Mouse (Mus musculus) midbrain, embryonic 11.5 days (tissue): ENCODE measurements around the gene Tmprss6. TPM values are rescaled to one million over a fixed set of nuclear protein-coding genes. Genes with fewer than 3 reads are reported as not detected.

Experiments
- ATAC-seq: fragments of 200-750 bp; cut with Nextera tagmentation; 2 replicates; pipeline ENCODE4 v1.8.0; 2017; ENCODE audit warnings: moderate TSS enrichment, moderate library complexity; ENCODE audit not compliant: low FRiP score
- DNase-seq: peaks from one replicate; pipeline ENCODE4 v3.0.0; 2015; ENCODE audit warnings: low spot score; ENCODE audit errors: missing footprints
- H3K27ac ChIP-seq: fragments of 300-500 bp; sonication (generic); 2 replicates; pipeline ENCODE4 v1.5.1; 2014; ENCODE audit warnings: low read depth, low read length
- H3K27me3 ChIP-seq: fragments of 300-500 bp; sonication (generic); 2 replicates; pipeline ENCODE4 v1.6.1; 2014; ENCODE audit warnings: mild to moderate bottlenecking, low read length, moderate library complexity, mixed read lengths; ENCODE audit not compliant: control insufficient read depth, insufficient read depth
- H3K36me3 ChIP-seq: fragments of 300-500 bp; sonication (generic); 2 replicates; pipeline ENCODE4 v1.6.1; 2014; ENCODE audit warnings: mild to moderate bottlenecking, low read length, moderate library complexity, mixed read lengths; ENCODE audit not compliant: control insufficient read depth, insufficient read depth
- H3K4me1 ChIP-seq: fragments of 300-500 bp; sonication (generic); 2 replicates; pipeline ENCODE4 v1.6.1; 2014; ENCODE audit warnings: low read length; ENCODE audit not compliant: control insufficient read depth, insufficient read depth
- H3K4me2 ChIP-seq: fragments of 300-500 bp; sonication (generic); 2 replicates; pipeline ENCODE4 v1.6.1; 2014; ENCODE audit warnings: mild to moderate bottlenecking, moderate library complexity
- H3K4me3 ChIP-seq: fragments of 300-500 bp; sonication (generic); 2 replicates; pipeline ENCODE4 v1.5.1; 2014; ENCODE audit warnings: low read depth, low read length
- H3K9ac ChIP-seq: fragments of 300-500 bp; sonication (generic); 2 replicates; pipeline ENCODE4 v1.6.1; 2014; ENCODE audit warnings: low read length
- H3K9me3 ChIP-seq: fragments of 300-500 bp; sonication (generic); 2 replicates; pipeline ENCODE4 v1.6.1; 2016; ENCODE audit warnings: low read length; ENCODE audit not compliant: control insufficient read depth
- WGBS: fragments of 180-500 bp; shearing (Covaris S2); extraction: QIAGEN DNeasy Blood & Tissue Kit; methylation state at CpG from one replicate; pipeline ENCODE4 v1.1.7; 2014; 5-methylcytosine and 5-hydroxymethylcytosine counted together
- polyA plus RNA-seq: library from polyadenylated mRNA; unstranded; fragments of >200 nt; fragmentation: Nextera tagmentation; extraction: Ambion mirVana; gene quantifications from 2 replicates; pipeline ENCODE4 v1.2.1, GENCODE M21; 2014

Gene Tmprss6
- polyA plus RNA-seq, 1 experiment from 2014 or later = 0.07 TPM

DNA sequence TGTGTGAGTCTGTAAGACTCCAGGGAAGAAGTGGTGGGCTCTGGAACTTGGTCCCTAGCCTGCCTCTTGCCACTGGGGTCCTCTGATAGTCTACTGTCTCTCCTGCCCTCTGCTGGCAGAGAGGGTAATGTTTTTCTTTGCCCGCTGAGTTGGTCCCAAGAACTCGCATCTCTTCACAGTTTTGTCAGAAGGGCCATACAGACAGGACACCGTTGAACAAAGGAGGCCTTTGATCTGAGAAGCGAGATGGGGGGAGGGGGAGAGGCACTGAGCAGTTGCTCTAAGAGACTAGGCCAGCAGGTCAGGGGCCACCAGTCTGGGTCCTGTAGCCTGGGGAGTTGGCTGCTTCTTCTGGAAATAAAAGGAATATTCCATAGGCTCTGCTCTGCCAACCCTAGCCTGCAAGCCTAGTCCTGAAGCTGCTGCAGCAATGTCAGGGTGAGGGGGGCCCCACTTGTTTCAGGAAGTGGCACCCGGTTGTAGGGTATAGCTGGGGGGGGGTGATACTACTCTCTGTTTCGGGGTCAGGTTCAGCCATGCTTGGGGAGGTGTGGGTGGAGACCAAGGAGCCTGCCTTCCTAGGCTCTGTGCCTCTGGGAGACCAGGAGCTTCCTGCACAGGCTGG is 33.4 kb downstream of the Tmprss6 start:
- WGBS = 30% methylated on average over 6 of the region's 6 CpGs
- Histone ChIP-seq H3K4me3 (no peak overlapping the region), H3K27ac (no peak overlapping the region; the same call in 1 of the 2 replicates), H3K36me3 (peaks cover 7% of the 10 kb centered on the region), H3K4me2 (no peak overlapping the region), H3K27me3 (no peaks in the 10 kb centered on the region), H3K4me1 (peaks cover 37% of the 10 kb centered on the region), H3K9ac (no peak overlapping the region), H3K9me3 (no peaks in the 10 kb centered on the region)
- ATAC-seq = no peak; the same call in 1 of the 2 replicates
- DNase-seq = peak; percentile 93

DNA sequence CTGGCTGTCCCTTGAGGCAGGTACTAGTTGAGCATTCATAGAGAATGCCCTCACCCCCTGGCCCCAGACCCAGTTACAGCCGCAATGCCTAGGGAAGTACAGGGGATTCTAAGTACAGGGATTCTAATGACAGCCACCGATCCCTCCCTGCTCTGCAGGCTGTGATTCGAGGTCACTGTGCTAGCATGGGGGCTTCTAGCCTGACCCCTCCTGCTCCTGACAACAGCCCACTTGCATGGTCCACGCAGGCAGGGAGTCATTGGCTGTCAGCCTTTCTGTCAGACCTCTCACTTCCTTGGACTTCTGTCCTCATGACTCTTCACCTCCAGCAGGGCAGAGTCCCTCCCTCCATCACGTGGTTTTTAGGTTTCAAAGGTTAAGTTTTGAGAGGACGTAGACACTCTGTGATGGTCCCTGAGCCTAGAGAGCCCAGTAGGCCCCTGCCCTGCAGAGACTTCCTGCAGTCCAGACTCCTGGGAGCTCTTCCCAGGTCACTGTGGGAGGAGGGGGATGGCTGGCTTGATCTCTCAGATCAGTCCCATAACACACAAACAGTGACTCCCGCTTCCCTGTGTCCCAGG is 36.8 kb downstream of the Tmprss6 start:
- H3K36me3 ChIP-seq = peaks cover 7% of the 10 kb centered on the region
- ATAC-seq (no peak), DNase-seq (no peak)
- H3K9ac ChIP-seq = no peak overlapping the region
- H3K4me1 ChIP-seq = peaks cover 31% of the 10 kb centered on the region
- H3K27me3 ChIP-seq = no peaks in the 10 kb centered on the region
- no peak overlapping the region for H3K27ac ChIP-seq
- H3K4me2 ChIP-seq = no peak overlapping the region
- no peak overlapping the region for H3K4me3 ChIP-seq
- no peaks in the 10 kb centered on the region for H3K9me3 ChIP-seq
- WGBS = 86% methylated on average over 7 of the region's 7 CpGs

DNA sequence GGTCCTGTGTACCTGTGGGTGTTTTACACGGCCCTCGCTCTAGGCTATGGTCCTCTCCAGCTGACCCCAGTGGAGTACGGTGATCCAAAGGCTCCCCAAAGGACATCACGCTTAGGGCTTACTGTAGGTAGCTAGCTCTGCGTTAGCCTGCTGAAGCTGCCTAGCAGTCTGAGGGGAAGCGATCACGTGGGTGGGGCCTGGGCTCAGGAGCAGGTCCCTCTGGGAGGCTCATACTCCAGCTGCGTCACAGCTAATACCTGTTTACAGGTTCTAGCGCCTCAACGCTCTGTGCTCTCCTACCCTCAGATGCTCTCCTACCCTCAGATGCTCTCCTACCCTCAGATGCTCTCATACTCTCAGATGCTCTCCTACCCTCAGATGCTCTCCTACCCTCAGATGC is 37.6 kb downstream of the Tmprss6 start:
- H3K9ac ChIP-seq = no peak overlapping the region
- H3K36me3 ChIP-seq = peaks cover 7% of the 10 kb centered on the region
- H3K4me1 ChIP-seq = peaks cover 23% of the 10 kb centered on the region
- H3K27me3 ChIP-seq = no peaks in the 10 kb centered on the region
- no peaks in the 10 kb centered on the region for H3K9me3 ChIP-seq
- 89% methylated on average over 10 of the region's 10 CpGs for WGBS
- H3K4me3 ChIP-seq = no peak overlapping the region
- ATAC-seq = no peak
- H3K4me2 ChIP-seq = no peak overlapping the region
- DNase-seq = no peak
- no peak overlapping the region for H3K27ac ChIP-seq

DNA sequence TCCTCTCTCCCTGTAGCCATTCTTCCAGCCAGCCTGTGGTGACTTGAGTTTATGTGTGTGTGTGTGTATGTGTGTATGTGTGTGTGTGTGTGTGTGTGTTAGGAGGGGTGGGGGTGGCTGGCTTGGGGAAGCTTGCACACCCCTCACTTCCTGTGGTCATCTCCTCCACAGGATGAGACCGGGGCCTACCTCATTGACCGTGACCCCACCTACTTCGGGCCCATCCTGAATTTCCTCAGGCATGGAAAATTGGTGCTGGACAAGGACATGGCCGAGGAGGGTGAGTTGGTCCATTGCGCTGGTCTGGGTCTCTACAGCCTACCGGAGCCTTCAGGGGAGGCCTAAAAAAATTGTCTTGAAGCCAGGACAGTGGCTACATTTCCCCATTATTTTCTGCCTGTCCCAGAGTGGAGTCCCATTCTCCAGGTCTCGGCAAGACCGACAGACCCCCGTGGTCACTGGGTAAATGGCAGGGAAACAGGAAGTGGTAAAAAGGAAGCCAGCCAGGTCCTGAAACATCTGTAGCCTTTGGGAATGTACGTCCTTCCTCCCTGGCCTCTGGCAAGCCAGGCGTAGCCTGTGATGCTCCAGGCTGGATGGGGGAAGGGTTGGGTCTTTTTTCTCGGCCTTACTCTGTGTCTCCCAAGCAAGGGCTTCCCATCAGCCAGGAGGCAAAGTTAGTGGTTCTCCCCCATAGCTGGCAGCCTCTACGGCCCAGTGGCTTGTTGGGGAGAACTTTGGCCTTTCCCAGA is 38.4 kb downstream of the Tmprss6 start:
- Histone ChIP-seq H3K27me3 (no peaks in the 10 kb centered on the region), H3K4me2 (peak overlapping the region; percentile 71), H3K4me1 (peaks cover 16% of the 10 kb centered on the region), H3K4me3 (no peak overlapping the region; the same call in 1 of the 2 replicates), H3K27ac (no peak overlapping the region), H3K9me3 (no peaks in the 10 kb centered on the region), H3K9ac (no peak overlapping the region), H3K36me3 (peaks cover 7% of the 10 kb centered on the region)
- ATAC-seq (no peak), DNase-seq (no peak)
- WGBS = 79% methylated on average over 13 of the region's 13 CpGs

DNA sequence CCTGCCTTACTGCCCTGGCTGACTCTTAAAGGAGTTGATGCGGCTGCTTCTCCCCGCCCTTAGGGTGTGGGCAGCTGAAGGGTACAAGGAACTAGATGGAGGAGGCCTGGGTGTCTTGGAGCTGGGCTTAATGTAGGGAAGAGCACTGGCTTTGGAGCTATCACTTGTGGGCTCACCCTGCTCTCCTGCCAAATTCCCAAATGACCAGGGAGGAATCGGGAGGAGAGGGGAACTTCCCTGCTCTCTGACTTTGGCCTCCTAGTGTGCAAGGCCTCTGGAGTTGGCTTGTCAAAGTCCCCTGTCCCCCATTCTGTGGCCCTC is 39.3 kb downstream of the Tmprss6 start:
- H3K9me3 ChIP-seq = no peaks in the 10 kb centered on the region
- H3K9ac ChIP-seq = peak overlapping the region; percentile 77
- ATAC-seq (no peak; the same call in 1 of the 2 replicates), DNase-seq (no peak)
- H3K4me2 ChIP-seq = peak overlapping the region; percentile 71
- WGBS = 3% methylated on average over 3 of the region's 3 CpGs
- peak overlapping the region; percentile 68 for H3K4me3 ChIP-seq
- peaks cover 5% of the 10 kb centered on the region for H3K36me3 ChIP-seq
- peaks cover 8% of the 10 kb centered on the region for H3K4me1 ChIP-seq
- H3K27ac ChIP-seq = peak overlapping the region; percentile 27
- H3K27me3 ChIP-seq = no peaks in the 10 kb centered on the region

DNA sequence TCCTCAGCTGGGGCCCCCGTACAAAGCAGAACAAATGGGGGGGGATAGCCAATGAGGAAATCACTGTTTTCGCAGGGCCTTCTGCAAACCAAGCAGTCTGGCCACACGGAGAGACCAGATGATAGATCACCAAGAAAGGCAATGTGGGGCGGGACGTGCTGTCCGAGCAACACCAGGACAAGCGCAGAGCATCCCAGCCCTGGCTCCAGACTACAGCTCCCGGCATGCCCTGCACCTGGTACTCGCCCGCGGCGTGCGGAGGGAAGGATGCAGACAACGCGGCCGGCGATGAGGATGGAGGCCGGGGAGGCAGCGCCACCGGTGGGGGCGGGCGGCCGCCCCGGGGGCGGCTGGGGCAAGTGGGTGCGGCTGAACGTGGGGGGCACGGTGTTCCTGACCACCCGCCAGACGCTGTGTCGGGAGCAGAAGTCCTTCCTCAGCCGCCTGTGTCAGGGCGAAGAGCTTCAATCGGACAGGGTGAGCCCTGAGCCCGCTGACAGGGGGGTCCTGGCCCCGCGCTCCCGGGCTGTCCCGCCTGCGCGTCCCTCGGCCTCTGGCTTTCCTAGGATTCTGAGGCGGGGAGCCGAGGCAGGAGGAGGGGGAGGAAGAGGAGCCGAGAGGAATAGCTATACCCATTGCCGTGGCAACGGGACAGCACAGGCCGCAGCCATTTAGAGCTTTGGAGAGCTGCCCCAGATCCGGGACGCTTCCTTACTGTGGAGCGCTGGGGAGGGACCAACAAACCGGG is 39.9 kb downstream of the Tmprss6 start, which contains the start of gene Kctd17:
Gene Kctd17 (plus strand): TSS at position 174 of the 748 bp plus-strand sequence.
- ATAC-seq = peak; percentile 92
- peaks cover 8% of the 10 kb centered on the region for H3K4me1 ChIP-seq
- H3K4me3 ChIP-seq = peak within 1 kb of the TSS; percentile 68

DNA sequence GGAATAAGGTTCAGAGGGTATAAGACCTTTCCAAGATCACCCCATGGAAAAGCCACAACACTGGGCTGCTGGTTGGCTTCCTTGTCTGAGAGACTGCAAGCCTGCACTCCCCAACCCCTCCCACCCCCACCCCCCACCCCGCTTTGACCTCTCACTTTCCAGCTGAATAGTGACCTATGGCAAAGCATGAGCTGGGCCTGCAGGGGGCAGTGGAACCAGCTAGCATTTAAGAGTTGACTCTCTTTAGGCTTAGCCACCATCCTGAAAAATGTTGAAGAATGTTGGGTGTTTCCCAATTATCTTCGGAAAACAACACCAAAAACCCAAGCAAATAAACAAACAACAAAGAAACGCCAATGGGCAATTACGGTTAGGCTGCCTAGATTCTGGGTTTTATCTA is 43.2 kb downstream of the Tmprss6 start:
- Histone ChIP-seq H3K27me3 (no peaks in the 10 kb centered on the region), H3K4me2 (no peak overlapping the region), H3K9ac (no peak overlapping the region), H3K4me3 (no peak overlapping the region), H3K9me3 (no peaks in the 10 kb centered on the region), H3K27ac (no peak overlapping the region), H3K4me1 (peaks cover 10% of the 10 kb centered on the region), H3K36me3 (no peaks in the 10 kb centered on the region)
- WGBS = 65% methylated on average over 4 of the region's 4 CpGs
- DNase-seq = no peak
- ATAC-seq = no peak

More for the DNA sequence above, 39.9 kb downstream of the Tmprss6 start, which contains the start of gene Kctd17:
- Histone ChIP-seq H3K9me3 (no peaks in the 10 kb centered on the region), H3K4me2 (peak within 1 kb of the TSS; percentile 71), H3K36me3 (peaks cover 3% of the 10 kb centered on the region), H3K27ac (peak within 1 kb of the TSS; percentile 27), H3K9ac (peak within 1 kb of the TSS; percentile 77), H3K27me3 (no peaks in the 10 kb centered on the region)
- peak; percentile 95 for DNase-seq
- 1% methylated on average over 46 of the region's 52 CpGs for WGBS

DNA sequence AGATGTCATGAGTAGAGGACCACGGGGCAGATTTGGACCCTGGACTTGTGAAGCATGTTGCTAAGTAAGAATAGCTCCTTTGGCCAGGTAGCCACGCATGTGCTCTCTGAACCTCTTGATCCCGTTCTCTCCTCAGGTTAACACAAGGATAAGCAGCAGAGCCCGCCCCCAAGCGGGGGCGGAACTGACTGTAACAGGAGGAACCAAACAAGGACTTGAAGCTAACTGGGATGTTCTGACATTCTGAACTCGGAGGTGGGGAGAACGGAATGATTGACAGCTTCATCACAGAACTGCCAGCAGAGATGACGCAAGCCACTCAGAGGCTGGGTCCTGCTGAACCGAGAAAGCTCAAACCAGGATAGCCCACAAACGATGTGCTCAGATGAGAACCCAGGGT is 43.9 kb downstream of the Tmprss6 start:
- no peak overlapping the region for H3K27ac ChIP-seq
- no peaks in the 10 kb centered on the region for H3K36me3 ChIP-seq
- no peak overlapping the region for H3K4me2 ChIP-seq
- peaks cover 6% of the 10 kb centered on the region for H3K4me1 ChIP-seq
- no peak for ATAC-seq
- no peaks in the 10 kb centered on the region for H3K27me3 ChIP-seq
- WGBS = 32% methylated on average over 11 of the region's 11 CpGs
- H3K4me3 ChIP-seq = no peak overlapping the region
- no peak for DNase-seq
- no peaks in the 10 kb centered on the region for H3K9me3 ChIP-seq
- no peak overlapping the region for H3K9ac ChIP-seq
